Mouse (Mus musculus) lung, embryonic 16.5 days (tissue): ENCODE measurements around the gene Ebf1. TPM values are rescaled to one million over a fixed set of nuclear protein-coding genes. Genes with fewer than 3 reads are reported as not detected.

ENCODE experiments used
- ATAC-seq: fragments of 200-750 bp; cut with Nextera tagmentation; 2 replicates; pipeline ENCODE4 v1.8.0; 2017; ENCODE audit warnings: low read depth, mild to moderate bottlenecking, moderate library complexity
- H3K27ac ChIP-seq: fragments of 300-500 bp; sonication (generic); 2 replicates; pipeline ENCODE4 v1.5.1; 2014; ENCODE audit warnings: mild to moderate bottlenecking, control low read depth, low read length
- H3K27me3 ChIP-seq: fragments of 300-500 bp; sonication (generic); 2 replicates; pipeline ENCODE4 v1.6.1; 2014; ENCODE audit warnings: low read depth, low read length, mixed read lengths; ENCODE audit not compliant: control insufficient read depth, insufficient read depth
- H3K36me3 ChIP-seq: fragments of 300-500 bp; sonication (generic); 2 replicates; pipeline ENCODE4 v1.6.1; 2014; ENCODE audit warnings: low read length; ENCODE audit not compliant: control insufficient read depth, insufficient read depth
- H3K4me1 ChIP-seq: fragments of 300-500 bp; sonication (generic); replicated peaks from 2 replicates; pipeline ENCODE4 v1.6.1; 2014; ENCODE audit warnings: low read length, mixed read lengths; ENCODE audit not compliant: control insufficient read depth, insufficient read depth
- H3K4me2 ChIP-seq: fragments of 300-500 bp; sonication (generic); 2 replicates; pipeline ENCODE4 v1.6.1; 2014; ENCODE audit warnings: low read depth, low read length, control low read depth
- H3K4me3 ChIP-seq: fragments of 300-500 bp; sonication (generic); 2 replicates; pipeline ENCODE4 v1.5.1; 2014; ENCODE audit warnings: mild to moderate bottlenecking, low read length, control low read depth
- H3K9ac ChIP-seq: fragments of 300-500 bp; sonication (generic); 2 replicates; pipeline ENCODE4 v1.6.1; 2014; ENCODE audit warnings: low read length, control low read depth
- H3K9me3 ChIP-seq: fragments of 300-500 bp; sonication (generic); 2 replicates; pipeline ENCODE4 v1.6.1; 2016; ENCODE audit warnings: low read length; ENCODE audit not compliant: control insufficient read depth
- WGBS: fragments of 180-500 bp; shearing (Covaris S2); extraction: QIAGEN DNeasy Blood & Tissue Kit; methylation state at CpG from one replicate; pipeline ENCODE4 v1.1.7; 2014; 5-methylcytosine and 5-hydroxymethylcytosine counted together
- polyA plus RNA-seq: library from polyadenylated mRNA; unstranded; fragments of >200 nt; fragmentation: Nextera tagmentation; extraction: Ambion mirVana; gene quantifications from 2 replicates; pipeline ENCODE4 v1.2.1, GENCODE M21; 2015

Ebf1 gene
- polyA plus RNA-seq, 1 experiment from 2014 or later, result 12.8 TPM

- 83% methylated on average over 2 of the region's 2 CpGs for WGBS
Measured at GRCm38 (mm10) chr11:44837592-44837991, 220.5 kb downstream of the Ebf1 start.

GRCm38 (mm10) chr11:44841127-44842056 lies 224.3 kb downstream of the Ebf1 start:
- H3K4me3 ChIP-seq, result no peak overlapping the region
- no peaks in the 10 kb centered on the region for H3K27me3 ChIP-seq
- no peak overlapping the region for H3K9ac ChIP-seq
- 28% methylated on average over 14 of the region's 14 CpGs for WGBS
- H3K36me3 ChIP-seq, result no peaks in the 10 kb centered on the region
- no peaks in the 10 kb centered on the region for H3K9me3 ChIP-seq
- no peak overlapping the region for H3K4me2 ChIP-seq
- ATAC-seq, result no peak
- no peaks in the 10 kb centered on the region; the same call in 1 of the 2 replicates for H3K4me1 ChIP-seq
- no peak overlapping the region for H3K27ac ChIP-seq

More at GRCm38 (mm10) chr11:44837592-44837991, 220.5 kb downstream of the Ebf1 start:
- no peak overlapping the region for H3K4me3 ChIP-seq
- H3K27me3 ChIP-seq, result peaks cover 6% of the 10 kb centered on the region
- no peaks in the 10 kb centered on the region; the same call in 1 of the 2 replicates for H3K4me1 ChIP-seq
- H3K27ac ChIP-seq, result no peak overlapping the region
- H3K9ac ChIP-seq, result no peak overlapping the region
- no peak for ATAC-seq
- no peak overlapping the region for H3K4me2 ChIP-seq
- no peaks in the 10 kb centered on the region for H3K36me3 ChIP-seq
- no peaks in the 10 kb centered on the region for H3K9me3 ChIP-seq

GRCm38 (mm10) chr11:44851874-44852273 lies 234.8 kb downstream of the Ebf1 start:
- Histone ChIP-seq H3K27ac (no peak overlapping the region), H3K9me3 (no peaks in the 10 kb centered on the region), H3K9ac (no peak overlapping the region), H3K4me2 (no peak overlapping the region), H3K4me1 (no peaks in the 10 kb centered on the region), H3K27me3 (no peaks in the 10 kb centered on the region), H3K4me3 (no peak overlapping the region), H3K36me3 (no peaks in the 10 kb centered on the region)
- ATAC-seq, result no peak
- whole genome bisulfite sequencing, result 87% methylated on average over 3 of the region's 3 CpGs

- no peaks in the 10 kb centered on the region for H3K9me3 ChIP-seq
- H3K27me3 ChIP-seq, result no peaks in the 10 kb centered on the region
- no peak overlapping the region for H3K4me3 ChIP-seq
- H3K4me1 ChIP-seq, result no peaks in the 10 kb centered on the region
- no peak overlapping the region for H3K27ac ChIP-seq
- no peaks in the 10 kb centered on the region for H3K36me3 ChIP-seq
- 85% methylated on average over 10 of the region's 10 CpGs for whole genome bisulfite sequencing
- no peak overlapping the region for H3K4me2 ChIP-seq
- no peak for ATAC-seq
- no peak overlapping the region for H3K9ac ChIP-seq
Measured at GRCm38 (mm10) chr11:44852921-44853320, 235.8 kb downstream of the Ebf1 start.

GRCm38 (mm10) chr11:44854496-44854895 lies 237.4 kb downstream of the Ebf1 start:
- Histone ChIP-seq H3K9me3 (no peaks in the 10 kb centered on the region), H3K9ac (no peak overlapping the region), H3K4me1 (no peaks in the 10 kb centered on the region), H3K4me3 (no peak overlapping the region), H3K36me3 (no peaks in the 10 kb centered on the region), H3K4me2 (no peak overlapping the region), H3K27me3 (no peaks in the 10 kb centered on the region), H3K27ac (no peak overlapping the region)
- WGBS, result 77% methylated on average over 7 of the region's 7 CpGs
- no peak for ATAC-seq

- no peak for ATAC-seq
- 77% methylated on average over 5 of the region's 5 CpGs for WGBS
- no peak overlapping the region for H3K4me3 ChIP-seq
- no peak overlapping the region for H3K27ac ChIP-seq
- H3K4me1 ChIP-seq, result no peaks in the 10 kb centered on the region
- no peak overlapping the region for H3K4me2 ChIP-seq
- no peak overlapping the region for H3K9ac ChIP-seq
- H3K9me3 ChIP-seq, result no peaks in the 10 kb centered on the region
- H3K36me3 ChIP-seq, result no peaks in the 10 kb centered on the region
- H3K27me3 ChIP-seq, result no peaks in the 10 kb centered on the region
Measured at GRCm38 (mm10) chr11:44861108-44861507, 244.0 kb downstream of the Ebf1 start.

- H3K4me3 ChIP-seq, result no peak overlapping the region
- no peaks in the 10 kb centered on the region for H3K27me3 ChIP-seq
- H3K9me3 ChIP-seq, result no peaks in the 10 kb centered on the region
- no peak for ATAC-seq
- H3K27ac ChIP-seq, result no peak overlapping the region
- peaks cover 3% of the 10 kb centered on the region for H3K4me1 ChIP-seq
- no peak overlapping the region for H3K9ac ChIP-seq
- H3K4me2 ChIP-seq, result no peak overlapping the region
- WGBS, result 66% methylated on average over 8 of the region's 8 CpGs
- no peaks in the 10 kb centered on the region for H3K36me3 ChIP-seq
Measured at GRCm38 (mm10) chr11:44863910-44864309, 246.8 kb downstream of the Ebf1 start.

- Histone ChIP-seq H3K4me3 (no peak overlapping the region), H3K36me3 (no peaks in the 10 kb centered on the region), H3K4me1 (peaks cover 3% of the 10 kb centered on the region), H3K9me3 (no peaks in the 10 kb centered on the region), H3K27me3 (no peaks in the 10 kb centered on the region), H3K27ac (no peak overlapping the region), H3K9ac (no peak overlapping the region), H3K4me2 (no peak overlapping the region)
- 38% methylated on average over 14 of the region's 14 CpGs for WGBS
- ATAC-seq, result no peak
Measured at GRCm38 (mm10) chr11:44866476-44867149, 249.5 kb downstream of the Ebf1 start.

GRCm38 (mm10) chr11:44867433-44867832 lies 250.3 kb downstream of the Ebf1 start:
- Histone ChIP-seq H3K4me3 (no peak overlapping the region), H3K36me3 (no peaks in the 10 kb centered on the region), H3K4me2 (no peak overlapping the region), H3K27ac (no peak overlapping the region), H3K4me1 (peaks cover 3% of the 10 kb centered on the region), H3K27me3 (no peaks in the 10 kb centered on the region), H3K9me3 (no peaks in the 10 kb centered on the region), H3K9ac (no peak overlapping the region)
- 44% methylated on average over 4 of the region's 4 CpGs for WGBS
- ATAC-seq, result no peak
